Mouse (Mus musculus) heart, postnatal 0 days (tissue): ENCODE results near the gene Pias4. TPM values are rescaled to one million over a fixed set of nuclear protein-coding genes. Genes with fewer than 3 reads are reported as not detected.

Experiments used
- ATAC-seq: fragments of 200-750 bp; cut with Nextera tagmentation; 2 replicates; pipeline ENCODE4 v1.8.0; 2017; ENCODE audit warnings: low read depth, moderate number of reproducible peaks, moderate library complexity; ENCODE audit not compliant: insufficient read depth
- DNase-seq: peaks from one replicate; pipeline ENCODE4 v3.0.0-alpha.2; 2016; ENCODE audit warnings: low spot score
- H3K27ac ChIP-seq: fragments of 300-500 bp; sonication (generic); 2 replicates; pipeline ENCODE4 v1.5.1; 2014; ENCODE audit warnings: low read depth, mild to moderate bottlenecking
- H3K27me3 ChIP-seq: fragments of 300-500 bp; sonication (generic); 2 replicates; pipeline ENCODE4 v1.6.1; 2014; ENCODE audit warnings: low read length, mixed read lengths; ENCODE audit not compliant: control insufficient read depth, insufficient read depth
- H3K36me3 ChIP-seq: fragments of 300-500 bp; sonication (generic); replicated peaks from 2 replicates; pipeline ENCODE4 v1.6.1; 2014; ENCODE audit warnings: low read length, mixed read lengths; ENCODE audit not compliant: control insufficient read depth, insufficient read depth
- H3K4me1 ChIP-seq: fragments of 300-500 bp; sonication (generic); 2 replicates; pipeline ENCODE4 v1.6.1; 2014; ENCODE audit warnings: antibody characterized with exemption; ENCODE audit not compliant: control insufficient read depth, insufficient read depth
- H3K4me2 ChIP-seq: fragments of 300-500 bp; sonication (generic); 2 replicates; pipeline ENCODE4 v1.6.1; 2014; ENCODE audit warnings: low read depth, mild to moderate bottlenecking, low read length, moderate library complexity
- H3K4me3 ChIP-seq: fragments of 300-500 bp; sonication (generic); 2 replicates; pipeline ENCODE4 v1.5.1; 2014; ENCODE audit warnings: low read depth, low read length
- H3K9ac ChIP-seq: fragments of 300-500 bp; sonication (generic); replicated peaks from 2 replicates; pipeline ENCODE4 v1.6.1; 2014; ENCODE audit warnings: low read depth, low read length, mixed read lengths
- H3K9me3 ChIP-seq: fragments of 300-500 bp; sonication (generic); replicated peaks from 2 replicates; pipeline ENCODE4 v1.6.1; 2016; ENCODE audit warnings: low read length; ENCODE audit not compliant: control insufficient read depth
- CTCF ChIP-seq: IDR thresholded peaks from 2 replicates; pipeline ENCODE4 v1.5.1; 2016; ENCODE audit warnings: antibody characterized with exemption, control low read depth, low read depth
- EP300 ChIP-seq: IDR thresholded peaks from 2 replicates; pipeline ENCODE4 v1.6.1; 2016; ENCODE audit warnings: antibody characterized with exemption, low read depth
- WGBS: fragments of 180-500 bp; shearing (Covaris S2); extraction: QIAGEN DNeasy Blood & Tissue Kit; methylation state at CpG from one replicate; pipeline ENCODE4 v1.1.7; 2014; 5-methylcytosine and 5-hydroxymethylcytosine counted together
- polyA plus RNA-seq: library from polyadenylated mRNA; unstranded; fragments of >200 nt; fragmentation: Nextera tagmentation; extraction: Ambion mirVana; gene quantifications from 2 replicates; pipeline ENCODE4 v1.2.1, GENCODE M21; 2015
- total RNA-seq: library from RNA; depleted of rRNA; stranded (reverse); fragments of >200 nt; gene quantifications from 2 replicates; pipeline ENCODE4 v1.2.3, GENCODE M21; 2014; ENCODE audit warnings: low replicate concordance

Gene Pias4
- total and polyA plus RNA-seq, 2 experiments from 2014 or later, result 14.4 to 19.8 TPM

DNA sequence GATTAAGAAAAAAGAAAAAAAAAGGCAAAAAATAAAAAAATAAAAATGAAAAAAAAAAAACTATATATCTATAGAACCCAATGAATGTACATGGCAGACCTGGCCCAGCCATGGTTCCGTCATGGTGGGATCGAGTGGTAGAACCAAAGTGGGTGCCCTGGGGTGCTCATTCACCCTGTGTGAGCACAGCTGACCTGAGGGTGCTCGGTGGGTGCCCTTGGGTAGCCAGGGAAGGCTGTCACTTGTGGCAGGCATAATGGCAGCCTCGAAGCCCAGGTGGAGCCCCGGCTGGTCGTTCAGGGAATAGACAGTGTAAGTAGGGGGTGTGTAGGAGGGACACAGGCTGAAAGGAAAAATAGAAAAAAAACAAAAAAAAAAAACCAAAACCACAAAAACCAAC lies 16.5 kb downstream of the Pias4 start:
- no peak overlapping the region; the same call in 1 of the 2 replicates for H3K27ac ChIP-seq
- H3K9me3 ChIP-seq, result no peaks in the 10 kb centered on the region
- H3K27me3 ChIP-seq, result no peaks in the 10 kb centered on the region
- ATAC-seq (no peak), DNase-seq (no peak)
- peaks cover 76% of the 10 kb centered on the region for H3K36me3 ChIP-seq
- WGBS, result 71% methylated on average over 6 of the region's 6 CpGs
- H3K4me3 ChIP-seq, result no peak overlapping the region
- H3K4me1 ChIP-seq, result 0 out of 2 replicates have a peak, but pooled peaks cover 5% of the 10 kb centered on the region
- no peak overlapping the region for H3K4me2 ChIP-seq
- TF ChIP-seq CTCF, result no peak
- TF ChIP-seq EP300, result no peak
- H3K9ac ChIP-seq, result no peak overlapping the region

DNA sequence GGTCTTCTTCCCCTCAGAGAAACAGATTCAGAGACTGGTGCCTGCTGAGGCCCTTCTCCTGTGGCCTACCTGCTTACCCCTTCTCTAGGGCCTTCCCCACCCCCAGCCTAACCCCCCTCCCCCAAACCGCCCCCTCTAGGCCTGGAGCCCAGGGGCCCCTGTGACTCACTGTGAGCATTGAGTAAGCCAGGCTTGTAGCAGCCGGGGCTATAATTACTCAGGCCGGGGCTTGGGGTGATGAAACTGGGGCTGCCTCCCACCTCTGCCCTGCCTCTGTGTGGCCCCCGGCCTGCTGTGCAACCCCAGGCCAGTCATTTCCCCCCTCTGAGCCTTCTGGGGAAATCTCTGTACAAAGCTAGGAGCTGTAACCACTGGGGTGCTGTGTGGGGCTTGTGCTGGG lies 21.4 kb downstream of the Pias4 start:
- TF ChIP-seq CTCF, result no peak
- no peak for TF ChIP-seq EP300
- Histone ChIP-seq H3K36me3 (peaks cover 74% of the 10 kb centered on the region), H3K4me3 (no peak overlapping the region), H3K9me3 (no peaks in the 10 kb centered on the region), H3K4me2 (no peak overlapping the region), H3K9ac (no peak overlapping the region), H3K27ac (no peak overlapping the region), H3K27me3 (no peaks in the 10 kb centered on the region), H3K4me1 (peaks cover 17% of the 10 kb centered on the region)
- DNase-seq (no peak), ATAC-seq (no peak)
- 59% methylated on average over 4 of the region's 4 CpGs for WGBS

DNA sequence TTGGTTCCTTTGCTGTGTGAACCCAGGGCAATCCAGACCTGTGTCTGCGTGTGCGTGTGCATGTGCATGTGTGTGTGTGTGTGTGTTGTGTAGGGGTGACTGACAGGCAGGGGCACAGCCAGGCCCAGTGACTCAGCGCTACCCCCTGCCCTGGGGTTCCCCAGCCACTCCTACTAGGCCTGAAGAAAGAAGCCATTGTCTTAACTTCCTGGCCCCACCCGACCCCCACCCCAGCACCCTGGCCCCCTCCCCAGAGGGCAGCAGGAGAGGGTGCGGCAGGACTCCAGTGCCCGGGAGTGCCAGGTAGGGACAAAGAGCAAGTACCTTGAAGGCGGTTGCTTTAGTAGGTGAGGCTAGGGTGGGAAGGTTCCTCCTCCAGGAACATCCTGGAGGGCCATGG lies 21.9 kb downstream of the Pias4 start:
- DNase-seq (no peak), ATAC-seq (no peak)
- no peak overlapping the region for H3K27ac ChIP-seq
- WGBS, result 74% methylated on average over 7 of the region's 7 CpGs
- H3K27me3 ChIP-seq, result no peaks in the 10 kb centered on the region
- H3K9me3 ChIP-seq, result no peaks in the 10 kb centered on the region
- no peak overlapping the region for H3K4me3 ChIP-seq
- H3K4me1 ChIP-seq, result peaks cover 22% of the 10 kb centered on the region
- no peak overlapping the region for H3K9ac ChIP-seq
- peaks cover 74% of the 10 kb centered on the region for H3K36me3 ChIP-seq
- H3K4me2 ChIP-seq, result no peak overlapping the region
- TF ChIP-seq CTCF (no peak), EP300 (no peak)

DNA sequence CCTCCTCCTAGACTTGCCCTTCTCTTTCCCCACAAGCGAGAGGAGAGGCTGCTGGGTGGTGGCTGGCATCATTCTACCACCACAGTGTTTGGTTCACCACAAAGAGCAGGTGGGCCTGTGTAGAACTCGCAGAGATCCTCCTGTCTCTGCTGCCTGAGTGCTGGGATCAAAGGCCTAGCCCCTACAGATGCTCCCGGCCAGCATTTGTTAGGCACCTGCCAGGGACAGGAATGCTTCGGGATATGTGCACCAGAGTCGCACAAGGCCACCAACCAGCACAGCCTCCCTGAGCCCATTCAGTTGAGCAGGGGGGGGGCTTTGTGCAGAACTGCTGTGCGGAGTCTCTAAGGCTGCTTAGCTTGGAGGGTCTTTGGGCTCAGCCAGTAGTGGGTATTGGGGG lies 22.4 kb downstream of the Pias4 start:
- Histone ChIP-seq H3K36me3 (peaks cover 72% of the 10 kb centered on the region), H3K27me3 (no peaks in the 10 kb centered on the region), H3K4me2 (no peak overlapping the region), H3K9me3 (no peaks in the 10 kb centered on the region), H3K9ac (no peak overlapping the region), H3K27ac (no peak overlapping the region), H3K4me3 (no peak overlapping the region), H3K4me1 (peaks cover 27% of the 10 kb centered on the region)
- DNase-seq, result no peak
- TF ChIP-seq EP300, result no peak
- TF ChIP-seq CTCF, result no peak
- ATAC-seq, result no peak
- WGBS, result 89% methylated on average over 5 of the region's 6 CpGs

DNA sequence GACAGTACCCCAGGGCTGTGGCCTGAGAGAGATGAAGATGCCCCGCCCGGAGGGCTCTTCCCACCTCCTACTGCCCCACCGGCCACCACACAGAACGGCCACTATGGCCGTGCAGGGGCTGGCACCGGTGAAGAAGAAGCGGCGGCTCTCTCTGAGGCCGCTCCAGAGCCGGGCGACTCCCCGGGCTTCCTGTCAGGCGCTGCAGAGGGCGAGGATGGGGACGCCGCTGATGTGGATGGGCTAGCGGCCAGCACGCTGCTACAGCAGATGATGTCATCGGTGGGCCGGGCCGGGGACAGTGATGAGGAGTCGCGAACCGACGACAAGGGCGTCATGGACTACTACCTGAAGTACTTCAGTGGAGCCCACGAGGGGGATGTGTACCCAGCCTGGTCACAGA lies 23.1 kb downstream of the Pias4 start:
- peaks cover 33% of the 10 kb centered on the region for H3K4me1 ChIP-seq
- WGBS, result 62% methylated on average over 27 of the region's 27 CpGs
- H3K36me3 ChIP-seq, result peaks cover 65% of the 10 kb centered on the region

DNA sequence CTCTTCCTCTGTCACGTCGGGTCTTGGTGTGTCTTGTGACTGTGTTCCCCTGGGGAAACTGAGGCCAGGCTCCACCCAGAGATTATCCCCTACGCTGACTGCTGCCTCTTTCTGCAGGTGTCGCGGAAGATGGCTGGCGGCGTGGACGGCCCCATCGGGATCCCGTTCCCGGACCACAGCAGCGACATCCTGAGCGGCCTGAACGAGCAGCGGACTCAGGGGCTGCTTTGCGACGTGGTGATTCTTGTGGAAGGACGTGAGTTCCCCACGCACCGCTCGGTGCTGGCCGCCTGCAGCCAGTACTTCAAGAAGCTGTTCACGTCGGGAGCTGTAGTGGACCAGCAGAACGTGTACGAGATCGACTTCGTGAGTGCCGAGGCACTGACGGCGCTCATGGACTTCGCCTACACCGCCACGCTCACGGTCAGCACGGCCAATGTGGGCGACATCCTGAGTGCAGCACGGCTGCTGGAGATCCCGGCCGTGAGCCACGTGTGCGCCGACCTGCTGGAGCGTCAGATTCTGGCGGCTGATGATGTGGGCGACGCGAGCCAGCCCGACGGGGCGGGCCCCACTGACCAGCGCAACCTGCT lies 23.8 kb downstream of the Pias4 start:
- Histone ChIP-seq H3K27ac (no peak overlapping the region), H3K4me2 (no peak overlapping the region), H3K9ac (no peak overlapping the region), H3K4me1 (peaks cover 40% of the 10 kb centered on the region), H3K4me3 (no peak overlapping the region), H3K9me3 (no peaks in the 10 kb centered on the region), H3K27me3 (no peaks in the 10 kb centered on the region), H3K36me3 (peaks cover 58% of the 10 kb centered on the region)
- no peak for TF ChIP-seq CTCF
- TF ChIP-seq EP300, result no peak
- ATAC-seq, result no peak
- 92% methylated on average over 52 of the region's 52 CpGs for WGBS
- no peak for DNase-seq

More for the DNA sequence above, 23.1 kb downstream of the Pias4 start:
- no peak for ATAC-seq
- TF ChIP-seq EP300 (no peak), CTCF (no peak)
- no peak overlapping the region for H3K9ac ChIP-seq
- DNase-seq, result no peak
- no peaks in the 10 kb centered on the region for H3K27me3 ChIP-seq
- H3K27ac ChIP-seq, result no peak overlapping the region
- no peak overlapping the region for H3K4me3 ChIP-seq
- no peak overlapping the region for H3K4me2 ChIP-seq
- H3K9me3 ChIP-seq, result no peaks in the 10 kb centered on the region
